Mouse (Mus musculus): ENCODE measurements around the gene Eogt. TPM values are rescaled to one million over a fixed set of nuclear protein-coding genes. Genes with fewer than 3 reads are reported as not detected.

Gene Eogt
- total RNA-seq, 2 experiments from 2014 or later = 25.4 to 31.1 TPM

- intact Hi-C loops (cut with DNase I) = no loop called here
- no peak for DNase-seq (ENCODE audit: low spot score in 2 of 2)
Observed at GRCm38 (mm10) chr6:97112177-97112576, 36.8 kb downstream of the Eogt start.

- intact Hi-C loops (cut with DNase I) = loop anchor here (5.0 kb wide), 1 partner anchor 79 kb away; no protein-coding TSS in a partner anchor
- DNase-seq (ENCODE audit: low spot score in 2 of 2) = peak; percentile 30 to 36
Observed at GRCm38 (mm10) chr6:97106777-97107176, 42.2 kb downstream of the Eogt start.

GRCm38 (mm10) chr6:97106106-97106505 lies 42.9 kb downstream of the Eogt start:
- DNase-seq (ENCODE audit: low spot score in 2 of 2) = no peak

GRCm38 (mm10) chr6:97104264-97104852 lies 44.6 kb downstream of the Eogt start:
- no peak for DNase-seq (ENCODE audit: low spot score in 2 of 2)
- intact Hi-C loops (cut with DNase I) = no loop called here

More at GRCm38 (mm10) chr6:97106106-97106505, 42.9 kb downstream of the Eogt start:
- intact Hi-C loops (cut with DNase I) = loop anchor here (5.0 kb wide), 1 partner anchor 79 kb away; no protein-coding TSS in a partner anchor

GRCm38 (mm10) chr6:97101958-97102702 lies 46.9 kb downstream of the Eogt start:
- intact Hi-C loops (cut with DNase I) = no loop called here
- DNase-seq (ENCODE audit: low spot score in 2 of 2) = no peak

GRCm38 (mm10) chr6:97101190-97101957 lies 47.6 kb downstream of the Eogt start:
- intact Hi-C loops (cut with DNase I) = no loop called here
- DNase-seq (ENCODE audit: low spot score in 2 of 2) = no peak

- intact Hi-C loops (cut with DNase I) = no loop called here
- DNase-seq (ENCODE audit: low spot score in 2 of 2) = no peak
Observed at GRCm38 (mm10) chr6:97082336-97082735, 66.6 kb downstream of the Eogt start.

GRCm38 (mm10) chr6:97080016-97080415 lies 69.0 kb downstream of the Eogt start:
- intact Hi-C loops (cut with DNase I) = no loop called here
- DNase-seq (ENCODE audit: low spot score in 2 of 2) = no peak

GRCm38 (mm10) chr6:97060074-97060681 lies 88.8 kb downstream of the Eogt start, which contains the start of gene Fam19a4:
Gene Fam19a4, minus strand, starts transcription at chr6:97060413.
- intact Hi-C loops (cut with DNase I) = no loop called here
- peak in 1 of 2 experiments; percentile 5 for DNase-seq (ENCODE audit: low spot score in 2 of 2)

Other genes with a start within 250 kb of the Eogt start
- gene Fam19a4, start 88.8 kb downstream of the Eogt start, total RNA-seq (2021) = under 1 TPM; 0.30 to 0.41 TPM
- 10 to 100 TPM; 51.6 to 54.3 TPM for gene Tmf1, start 29.9 kb upstream of the Eogt start, total RNA-seq (2021)
- 10 to 100 TPM; 64.2 to 72.2 TPM for gene Uba3, start 56.5 kb upstream of the Eogt start, total RNA-seq (2021)
- 100 to 1,000 TPM; 194 to 211 TPM for gene Arl6ip5, start 61.5 kb upstream of the Eogt start, total RNA-seq (2021)
- under 1 TPM in 1 of 2 experiments, not detected in 1; 0.17 TPM for gene Lmod3, start 103.6 kb upstream of the Eogt start, total RNA-seq (2021)

Data from left cerebral cortex, postnatal 36 days (tissue).